Mouse (Mus musculus): ENCODE data around the gene Vmn1r130. TPM values are rescaled to one million over a fixed set of nuclear protein-coding genes. Genes with fewer than 3 reads are reported as not detected.
"Not testable (repeated sequence)": the region's sequence is repeated elsewhere in the genome, so short reads cannot be mapped to it uniquely, and the experiment has no call there.

Vmn1r130 gene
- total RNA-seq (2021): not detected

DNA sequence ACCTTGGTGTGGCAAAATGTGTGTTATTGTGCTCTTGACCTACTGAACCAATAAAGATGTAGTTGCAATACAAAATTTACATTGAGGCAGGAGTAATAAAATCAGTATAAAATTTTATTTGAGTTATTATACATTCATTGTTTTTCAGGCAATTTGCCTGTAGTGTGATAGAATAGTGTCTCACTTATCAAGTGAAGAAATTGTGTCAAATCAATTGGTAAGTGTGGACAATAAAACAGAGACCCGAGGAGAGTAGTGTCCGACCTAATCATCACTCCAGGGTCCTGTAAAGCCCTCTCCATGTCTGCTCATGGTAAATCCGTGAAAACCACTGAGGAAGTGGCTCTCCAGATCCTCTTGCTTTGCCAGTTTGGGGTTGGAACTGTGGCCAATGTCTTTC, at the start of gene Vmn1r130:
TSS of gene Vmn1r130 (plus strand) at position 301 of the 400 bp plus-strand sequence.
- DNase-seq (ENCODE audit: extremely low spot score in 1 of 2, low spot score in 1 of 2): not testable (repeated sequence)

DNA sequence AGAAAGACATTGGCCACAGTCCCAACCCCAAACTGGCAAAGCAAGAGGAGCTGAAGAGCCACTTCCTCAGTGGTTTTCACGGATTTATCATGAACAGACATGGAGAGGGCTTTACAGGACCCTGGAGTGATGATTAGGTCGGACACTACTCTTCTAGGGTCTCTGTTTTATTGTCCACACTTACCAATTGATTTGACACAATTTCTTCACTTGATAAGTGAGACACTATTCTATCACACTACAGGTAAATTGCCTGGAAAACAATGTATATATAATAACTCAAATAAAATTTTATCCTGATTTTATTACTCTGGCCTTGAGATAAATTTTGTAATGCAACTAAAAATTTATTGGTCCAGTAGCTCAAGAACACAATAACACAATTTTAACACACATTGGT, 34.4 kb downstream of the Vmn1r130 start, which contains the start of gene Vmn1r131:
TSS of gene Vmn1r131 (minus strand) at position 101 of the 400 bp plus-strand sequence.
- DNase-seq (ENCODE audit: extremely low spot score in 1 of 2, low spot score in 1 of 2): not testable (repeated sequence)

Other genes starting within 250 kb of the Vmn1r130 start
- gene Vmn1r125, start 239.6 kb upstream of the Vmn1r130 start, total RNA-seq (2021): not detected
- gene Vmn1r126, start 210.3 kb upstream of the Vmn1r130 start, total RNA-seq (2021): not detected
- gene Vmn1r127, start 191.9 kb upstream of the Vmn1r130 start, total RNA-seq (2021): not detected
- gene Vmn1r128, start 162.4 kb upstream of the Vmn1r130 start, total RNA-seq (2021): not detected
- not detected for gene Vmn1r129, start 150.5 kb upstream of the Vmn1r130 start, total RNA-seq (2021)
- not detected for gene Gm6882, start 79.0 kb upstream of the Vmn1r130 start, total RNA-seq (2021)
- gene Vmn1r131, start 34.3 kb downstream of the Vmn1r130 start, total RNA-seq (2021): not detected
- not detected for gene Vmn1r132, start 102.3 kb downstream of the Vmn1r130 start, total RNA-seq (2021)
- gene Gm4175, start 249.7 kb downstream of the Vmn1r130 start, total RNA-seq (2021): not detected